Comparison of ENCODE assay signal across 13 mouse cellular contexts in the genomic region with DNA sequence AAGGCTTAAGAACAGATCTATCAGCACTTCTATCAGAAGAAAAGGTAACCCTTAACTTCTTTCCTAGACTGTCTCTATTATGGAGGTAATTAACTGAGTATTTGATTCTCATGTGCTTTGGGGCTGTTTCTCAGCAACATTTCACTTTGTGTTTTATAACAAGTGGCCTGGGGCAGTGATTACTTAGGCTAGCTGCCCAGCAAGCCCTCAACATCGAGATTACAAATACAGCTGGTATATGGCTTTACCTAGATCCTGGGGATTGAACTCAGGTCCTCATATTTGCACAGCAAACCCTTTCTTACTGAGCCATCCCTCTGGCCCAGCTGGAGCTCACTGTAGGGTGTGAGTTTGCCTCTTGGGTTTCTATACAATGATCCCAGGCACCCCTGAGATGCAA.
"Had no signal": no experiment of that assay in that cellular context is flagged by ENCODE, and none has a peak within 500 bp of the region (broad histone marks: within the 10 kb centered on the region; RNA-seq: fewer than 3 reads in every experiment).

No protein-coding gene starts in this region.

- H3K9me3 ChIP-seq: intestine, embryonic 15.5 days; limb, embryonic 15.5 days had no signal

- H3K4me3 ChIP-seq: intestine, embryonic 15.5 days; limb, embryonic 15.5 days had no signal

- H3K27me3 ChIP-seq: intestine, embryonic 15.5 days; limb, embryonic 15.5 days had no signal

- DNase-seq: kidney, adult 18-20 months; kidney, adult 9 months; kidney, postnatal 14 days; kidney, postnatal 4 days; liver, postnatal 0 days; midbrain, embryonic 14.5 days; thymus, adult 18-20 months; thymus, postnatal 36 days had no signal

- H3K4me1 ChIP-seq: intestine, embryonic 15.5 days had no signal

- H3K9ac ChIP-seq: intestine, embryonic 15.5 days; limb, embryonic 15.5 days; liver, embryonic 14.5 days; liver, postnatal 0 days had no signal

- H3K4me2 ChIP-seq: intestine, embryonic 15.5 days; limb, embryonic 15.5 days; liver, embryonic 11.5 days; midbrain, embryonic 11.5 days had no signal

- H3K27ac ChIP-seq: intestine, embryonic 15.5 days; limb, embryonic 15.5 days; liver, embryonic 14.5 days had no signal

- ATAC-seq: intestine, embryonic 15.5 days; liver, postnatal 0 days had no signal
